Mouse (Mus musculus) spleen, postnatal 10 days (tissue): ENCODE measurements around the gene Tfb2m.

Experiments
- DNase-seq, 2 experiments: peaks; one replicate each; pipeline ENCODE4 v3.0.0; 2021 to 2022; ENCODE audit warnings: low spot score in 2 of 2

Tfb2m gene

GRCm38 (mm10) chr1:179545768-179546550 lies at the start of gene Tfb2m, which contains the start of gene Cnst:
Gene Tfb2m (minus strand): TSS chr1:179546267.
Gene Cnst (plus strand): TSS chr1:179546370.
- DNase-seq: peak; percentile 98

GRCm38 (mm10) chr1:179592972-179593371 lies 46.9 kb upstream of the Tfb2m start:
- peak in 1 of 2 experiments; percentile 37 for DNase-seq

GRCm38 (mm10) chr1:179592143-179592542 lies 46.1 kb upstream of the Tfb2m start:
- no peak for DNase-seq

GRCm38 (mm10) chr1:179591639-179592038 lies 45.6 kb upstream of the Tfb2m start:
- no peak for DNase-seq

GRCm38 (mm10) chr1:179588230-179588629 lies 42.2 kb upstream of the Tfb2m start:
- DNase-seq: no peak

GRCm38 (mm10) chr1:179586430-179587095 lies 40.5 kb upstream of the Tfb2m start:
- DNase-seq: no peak

- no peak for DNase-seq
These were observed 39.6 kb upstream of the Tfb2m start for GRCm38 (mm10) chr1:179585646-179586045.

GRCm38 (mm10) chr1:179584220-179584619 lies 38.2 kb upstream of the Tfb2m start:
- no peak for DNase-seq

- DNase-seq: no peak
These were observed 37.0 kb upstream of the Tfb2m start for GRCm38 (mm10) chr1:179583090-179583489.

- no peak for DNase-seq
These were observed 36.0 kb upstream of the Tfb2m start for GRCm38 (mm10) chr1:179582021-179582433.

- no peak for DNase-seq
These were observed 35.4 kb upstream of the Tfb2m start for GRCm38 (mm10) chr1:179581422-179581821.

GRCm38 (mm10) chr1:179580200-179580599 lies 34.1 kb upstream of the Tfb2m start:
- no peak for DNase-seq

- DNase-seq: no peak
These were observed 32.6 kb upstream of the Tfb2m start for GRCm38 (mm10) chr1:179578625-179579024.

GRCm38 (mm10) chr1:179573650-179574206 lies 27.7 kb upstream of the Tfb2m start:
- no peak for DNase-seq

- no peak for DNase-seq
These were observed 25.6 kb upstream of the Tfb2m start for GRCm38 (mm10) chr1:179571686-179572085.

GRCm38 (mm10) chr1:179570482-179570881 lies 24.4 kb upstream of the Tfb2m start:
- no peak for DNase-seq

- DNase-seq: no peak
These were observed 22.8 kb upstream of the Tfb2m start for GRCm38 (mm10) chr1:179568690-179569398.

- no peak for DNase-seq
These were observed 21.5 kb upstream of the Tfb2m start for GRCm38 (mm10) chr1:179567558-179567957.

GRCm38 (mm10) chr1:179563926-179564325 lies 17.9 kb upstream of the Tfb2m start:
- no peak for DNase-seq

- no peak for DNase-seq
These were observed 17.1 kb upstream of the Tfb2m start for GRCm38 (mm10) chr1:179563211-179563610.

- no peak for DNase-seq
These were observed 14.9 kb upstream of the Tfb2m start for GRCm38 (mm10) chr1:179560845-179561430.
